ENCODE assay signal across 21 mouse cellular contexts in genomic region chr16:10788271-10788670, GRCm38 (mm10). TPM values are rescaled to one million over a fixed set of nuclear protein-coding genes. Genes with fewer than 3 reads are reported as not detected.
DNase-seq lines count a peak whose midpoint lies in the region; ATAC-seq lines count a peak whose summit lies in the region.
"Had no signal": no experiment of that assay in that cellular context is flagged by ENCODE, and none has a peak within 500 bp of the region (broad histone marks: within the 10 kb centered on the region; RNA-seq: fewer than 3 reads in every experiment).

Gene Tnp2 (minus strand): TSS chr16:10788660.

- no peaks in the 10 kb centered on the region for H3K9me3 ChIP-seq in limb, embryonic 13.5 days
- H3K9me3 ChIP-seq: midbrain, embryonic 13.5 days; neural tube, embryonic 12.5 days had no signal

- peak within 1 kb of the TSS; percentile 3; the same call in 1 of the 2 replicates for H3K9ac ChIP-seq in limb, embryonic 13.5 days
- H3K9ac ChIP-seq: liver, postnatal 0 days; midbrain, embryonic 13.5 days; neural tube, embryonic 12.5 days had no signal

- intact Hi-C loops in left cerebral cortex, postnatal 36 days (cut with DNase I): loop anchor here (5.0 to 10.0 kb wide), 2 partner anchors 123 to 161 kb away; no protein-coding TSS in a partner anchor

- DNase-seq in cerebellum, adult 11-12 months: peak; percentile 30
- no peak for DNase-seq in cerebellum, postnatal 10 days
- peak; percentile 29 to 40 for DNase-seq in spleen, postnatal 36 days (ENCODE audit: low spot score in 2 of 2)
- no peak for DNase-seq in spleen, adult 18-20 months
- DNase-seq in thymus, postnatal 4 days: peak; percentile 68
- no peak for DNase-seq in lung, postnatal 36 days
- no peak for DNase-seq in left cerebral cortex, postnatal 36 days (ENCODE audit: low spot score in 2 of 2)
- DNase-seq: cerebellum, adult 11 months; kidney, postnatal 14 days; layer of hippocampus, adult 9-11 months; liver, postnatal 0 days had no signal

- no peak within 1 kb of the TSS for H3K4me2 ChIP-seq in limb, embryonic 13.5 days (replicated peaks)
- H3K4me2 ChIP-seq: midbrain, embryonic 13.5 days; neural tube, embryonic 12.5 days had no signal

- H3K27me3 ChIP-seq in limb, embryonic 13.5 days: no peaks in the 10 kb centered on the region

- H3K4me1 ChIP-seq in limb, embryonic 13.5 days: peaks cover 26% of the 10 kb centered on the region

- WGBS in limb, embryonic 13.5 days: 36% methylated on average over 15 of the region's 16 CpGs

- ATAC-seq in limb, embryonic 13.5 days (ENCODE audit: low FRiP score, low read depth): no peak
- ATAC-seq: activated CD4-positive, CD25-positive, alpha-beta regulatory T cell, adult 4 months; liver, postnatal 0 days; midbrain, embryonic 13.5 days had no signal

- no peak within 1 kb of the TSS for H3K4me3 ChIP-seq in limb, embryonic 13.5 days
- H3K4me3 ChIP-seq: midbrain, embryonic 13.5 days; neural tube, embryonic 12.5 days had no signal

- no peak within 1 kb of the TSS for H3K27ac ChIP-seq in limb, embryonic 13.5 days
- H3K27ac ChIP-seq: macrophage; midbrain, embryonic 13.5 days; neural tube, embryonic 12.5 days had no signal

- H3K36me3 ChIP-seq in limb, embryonic 13.5 days: no peaks in the 10 kb centered on the region
- H3K36me3 ChIP-seq: midbrain, embryonic 13.5 days; neural tube, embryonic 12.5 days had no signal

RNA-seq across cellular contexts. Expression of gene Tnp2, which starts in this region (rescaled TPM):
- polyA plus RNA-seq in limb, embryonic 13.5 days (2015; fragmentation: Nextera tagmentation; extraction: Ambion mirVana): not detected in 2 replicates
- total RNA-seq in left cerebral cortex, postnatal 36 days (2021): not detected
- total RNA-seq: granulocyte monocyte progenitor cell, adult 5-6 weeks had no signal
- polyA plus RNA-seq: frontal cortex, adult 2 months; heart, postnatal 0 days; limb, embryonic 11.5 days; liver, postnatal 0 days; macrophage; midbrain, embryonic 13.5 days; neural tube, embryonic 12.5 days; small intestine, adult 2 months had no signal

Comparison
In these comparisons a context has a peak if more than half of its experiments do, and no peak if none do; other contexts are left out.
1. DNase-seq: peak in cerebellum, adult 11-12 months (single experiment), spleen, postnatal 36 days (2 of 2) and thymus, postnatal 4 days (single experiment); none in cerebellum, postnatal 10 days (0 of 2), spleen, adult 18-20 months (0 of 2), lung, postnatal 36 days (single experiment) and left cerebral cortex, postnatal 36 days (0 of 2).